Mouse (Mus musculus): ENCODE measurements around the gene Zfr2. TPM values are rescaled to one million over a fixed set of nuclear protein-coding genes. Genes with fewer than 3 reads are reported as not detected.

Gene Zfr2
- 1 to 10 TPM; 1.3 to 2.7 TPM for total RNA-seq (2023)

DNA sequence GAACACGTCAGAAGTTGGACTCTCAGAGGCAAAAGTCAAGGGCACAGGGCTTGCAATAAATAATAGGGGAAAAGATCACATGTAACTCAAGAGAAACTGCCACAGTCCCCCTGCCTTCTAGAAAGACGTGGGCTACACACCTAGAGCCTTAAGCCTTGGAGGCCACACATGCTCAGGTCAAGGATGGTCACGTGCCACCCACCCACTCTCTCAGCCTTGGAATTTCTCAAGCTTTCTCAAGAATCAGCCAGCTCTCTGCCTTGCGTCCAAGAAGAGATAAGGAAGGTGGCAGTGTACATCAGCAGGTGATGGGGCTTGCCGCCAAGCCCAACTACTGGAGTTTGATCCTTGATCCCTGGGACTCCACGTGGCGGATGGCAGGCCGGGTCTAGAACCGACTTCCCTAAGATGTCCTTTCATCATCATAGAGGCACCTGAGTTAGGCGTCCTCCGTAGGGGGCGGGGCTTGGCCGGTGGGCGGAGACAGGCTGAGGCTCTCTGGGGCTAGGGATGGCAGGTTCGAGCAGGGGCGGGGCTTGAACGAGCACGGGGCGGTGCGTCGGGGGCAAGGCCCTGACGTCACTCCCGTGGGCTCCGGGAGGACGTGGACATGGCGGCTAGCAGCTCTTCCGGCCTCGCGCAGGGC lies at the start of gene Zfr2:
Gene Zfr2, plus strand, starts transcription at position 576 of the 646 bp plus-strand sequence.

DNA sequence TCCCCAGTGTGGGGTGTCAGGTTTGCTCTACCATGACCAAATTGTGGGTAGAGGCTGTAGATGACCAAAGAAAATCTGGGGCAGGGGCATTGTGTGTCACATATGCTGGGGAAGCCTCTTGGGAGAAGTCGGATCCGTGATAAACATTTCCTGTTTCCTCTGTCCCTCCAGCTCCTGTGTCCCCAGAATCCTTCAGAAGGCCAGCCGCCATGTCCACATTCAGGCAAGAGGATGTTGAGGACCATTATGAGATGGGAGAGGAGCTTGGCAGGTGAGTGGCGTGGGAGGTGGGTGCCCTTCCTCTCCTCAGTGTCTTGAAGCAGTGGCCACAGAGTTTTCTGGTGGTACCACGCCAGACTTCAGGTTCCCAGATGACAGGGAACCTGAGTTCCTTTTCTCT lies 49.1 kb upstream of the Zfr2 start, which contains the start of gene 4930442H23Rik:
Gene 4930442H23Rik, minus strand, starts transcription at position 45 of the 400 bp plus-strand sequence.

DNA sequence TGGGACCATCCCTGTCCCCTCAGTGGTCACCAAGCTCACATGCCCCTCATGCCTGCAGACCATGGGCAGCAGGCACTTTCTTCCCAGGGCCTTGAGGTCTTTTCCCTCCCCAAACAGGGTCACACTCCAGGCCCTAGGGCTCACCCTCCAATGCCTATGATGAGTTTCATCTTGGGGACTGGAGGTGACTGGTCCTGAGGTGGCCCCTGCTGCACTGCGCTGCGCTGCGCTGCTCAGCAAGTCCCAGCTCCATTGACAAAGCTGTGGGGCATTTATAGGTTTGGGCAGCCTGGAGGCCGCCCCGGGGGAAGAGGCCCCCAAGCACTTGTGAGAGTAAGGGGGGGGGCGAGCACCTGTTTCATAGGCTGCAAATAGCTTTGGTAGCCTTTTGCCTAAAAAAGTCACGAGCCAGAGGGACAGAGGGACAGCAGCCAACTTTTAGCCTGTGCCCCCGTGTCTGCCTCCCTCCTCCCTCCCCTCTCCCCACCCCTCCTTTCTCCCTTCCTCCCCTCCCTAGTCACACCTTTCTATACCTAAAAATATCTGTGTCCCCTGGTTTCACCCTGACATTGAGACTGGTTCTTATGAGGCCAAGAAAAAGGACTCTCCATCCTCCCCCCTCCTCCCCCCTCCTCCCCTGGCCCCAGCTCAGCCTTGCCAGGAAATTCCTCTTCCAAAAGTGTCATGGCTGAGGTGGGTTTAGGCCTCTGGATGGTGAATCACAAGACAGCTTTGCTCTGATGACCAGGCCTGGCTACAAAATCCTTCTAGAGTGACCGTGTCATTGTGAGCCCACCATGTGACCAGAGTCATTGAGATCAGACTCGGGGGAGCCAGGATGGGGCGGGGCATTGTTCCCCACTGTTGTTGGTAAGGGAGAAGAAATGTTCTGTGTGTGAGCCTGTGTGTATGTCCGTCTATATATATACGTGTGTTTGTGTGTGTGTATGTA lies 30.9 kb upstream of the Zfr2 start, which contains the start of gene Nmrk2:
Gene Nmrk2, minus strand, starts transcription at position 245 of the 952 bp plus-strand sequence.

DNA sequence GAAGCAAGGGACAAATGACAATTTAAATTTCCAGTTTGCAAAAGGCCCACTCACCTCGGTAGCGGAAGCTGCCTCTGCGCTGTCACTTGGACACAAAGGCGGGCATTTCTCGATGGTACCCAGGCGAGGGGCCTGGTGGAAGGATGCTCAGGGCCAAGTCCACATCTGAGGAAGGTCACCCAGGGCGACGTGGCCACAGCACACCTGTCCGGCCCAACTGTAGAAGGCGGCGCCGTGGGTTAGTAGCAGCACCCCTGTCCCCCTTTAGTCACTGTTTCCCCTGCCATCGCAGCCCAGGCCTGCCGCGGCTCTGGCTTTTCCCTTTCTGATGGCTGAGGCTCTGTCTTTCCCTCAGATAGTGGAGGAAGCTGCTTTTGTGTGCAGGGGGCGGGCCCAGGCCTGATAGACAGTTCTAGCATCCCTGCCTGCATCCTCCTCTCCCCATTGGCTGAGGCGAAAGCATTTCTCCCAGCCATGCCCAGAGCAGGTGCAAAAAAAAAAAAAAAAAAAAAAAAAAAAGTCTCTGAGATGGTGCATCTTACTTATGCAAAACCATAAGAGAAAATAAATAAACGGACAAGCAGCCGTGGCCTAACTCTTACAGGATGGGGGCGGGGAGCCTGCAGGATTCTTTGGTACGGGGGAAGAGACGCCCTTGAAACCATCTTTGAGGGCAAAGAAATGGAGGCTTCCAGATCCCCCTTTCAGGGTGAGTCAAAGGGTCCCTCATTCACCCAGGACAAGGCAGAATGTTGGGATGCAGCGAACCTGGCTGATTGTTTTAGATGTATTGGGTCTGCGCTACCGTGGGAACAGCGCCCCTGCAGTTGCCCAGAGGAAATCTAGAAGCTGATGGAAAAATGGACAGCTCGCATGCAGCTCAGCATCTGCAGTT lies 2.3 kb upstream of the Zfr2 start, which contains the start of gene Atcay:
Gene Atcay, minus strand, starts transcription at position 396 of the 895 bp plus-strand sequence.

DNA sequence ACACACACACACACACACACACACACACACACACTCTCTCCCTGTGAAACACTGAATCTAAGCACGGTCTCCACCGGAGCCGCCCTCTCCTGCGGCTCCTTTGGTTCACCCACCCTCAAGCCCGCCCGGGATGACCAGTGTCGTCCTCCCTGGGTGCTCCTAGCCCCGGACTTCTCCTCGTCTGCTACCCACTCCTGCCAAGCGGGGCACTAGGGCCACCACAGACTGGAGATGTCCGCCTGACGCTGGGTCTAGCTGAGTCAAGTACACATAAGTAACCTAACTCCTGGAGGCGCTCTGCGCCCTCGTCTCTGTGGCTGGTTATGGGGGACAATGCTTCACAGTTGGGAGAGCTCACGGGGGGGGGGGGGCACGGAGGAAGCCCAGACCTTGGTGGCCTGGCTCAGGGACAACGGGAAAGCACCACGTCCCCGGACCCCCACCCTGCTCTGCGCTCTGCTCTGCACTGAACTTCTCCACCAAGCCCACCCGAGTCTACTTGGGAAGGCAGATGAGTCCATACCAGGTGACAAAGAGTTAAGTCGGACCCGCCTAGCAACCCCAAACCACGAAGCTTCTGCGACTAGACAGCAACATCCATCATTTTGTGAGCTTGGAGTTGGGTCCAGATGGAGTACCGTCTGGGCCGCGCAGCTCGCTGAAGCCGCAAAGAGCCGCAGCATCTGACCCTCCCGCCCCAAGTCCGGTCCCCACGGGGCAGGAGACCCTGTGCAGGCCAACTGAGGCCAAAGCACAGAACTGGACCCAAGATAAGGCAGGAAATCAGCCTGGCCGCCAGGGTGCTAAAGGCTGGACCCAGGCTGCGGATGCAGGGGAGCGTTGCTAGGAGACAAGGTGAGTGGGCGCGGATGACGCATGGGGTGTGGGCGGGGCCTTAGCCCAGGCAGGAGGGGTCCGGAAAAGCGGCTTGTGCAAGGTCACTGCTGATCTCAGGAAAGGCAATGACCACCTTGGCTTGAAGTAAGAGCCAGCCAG lies 19.8 kb downstream of the Zfr2 start, which contains the start of gene Matk:
Gene Matk, plus strand, starts transcription at position 512 of the 996 bp plus-strand sequence.

DNA sequence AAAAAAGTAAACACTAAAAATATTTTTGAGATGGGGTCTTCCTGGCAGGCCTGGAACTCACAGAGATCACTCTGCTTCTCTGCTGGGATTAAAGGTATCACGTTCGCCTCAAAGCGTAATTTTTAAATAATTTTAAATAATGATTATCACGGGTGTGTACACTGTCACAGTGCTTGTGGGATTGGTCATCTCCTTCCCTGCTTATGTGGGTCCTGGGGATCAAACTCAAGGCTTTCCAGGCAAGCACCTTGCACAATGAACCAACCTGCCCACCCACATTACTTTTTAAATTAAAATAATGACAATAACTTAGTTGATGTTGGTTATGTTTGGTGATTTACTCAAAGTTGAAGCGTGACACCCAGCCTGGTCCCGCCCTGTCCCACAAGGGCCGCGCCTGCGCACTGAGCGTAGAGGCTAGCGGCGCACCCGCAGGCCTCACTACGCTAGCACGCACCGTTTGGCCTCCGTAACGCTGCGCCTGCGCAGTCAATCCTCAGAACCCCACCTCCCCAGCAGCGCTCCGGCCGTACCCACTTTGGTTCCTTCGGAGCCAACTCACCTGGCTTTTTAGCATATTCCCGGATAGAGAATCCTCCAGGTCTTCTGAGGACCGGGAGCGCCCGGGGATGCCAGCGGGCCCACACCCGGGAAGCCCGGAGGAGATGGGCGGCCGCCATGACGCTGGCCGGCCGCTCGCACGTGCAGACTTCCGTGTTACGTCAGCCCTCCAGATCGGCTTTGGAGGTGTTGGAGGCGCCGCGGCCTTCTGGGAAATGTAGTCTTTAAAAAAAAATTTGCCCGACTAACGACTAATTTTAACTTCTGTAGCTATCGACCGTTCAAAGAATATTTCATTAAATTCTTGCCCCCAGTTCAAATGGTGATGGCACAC lies 33.5 kb downstream of the Zfr2 start, which contains the start of the genes Mrpl54 and Apba3:
Gene Mrpl54, minus strand, starts transcription at position 724 of the 895 bp plus-strand sequence.
Gene Apba3, plus strand, starts transcription at position 750 of the 895 bp plus-strand sequence.

DNA sequence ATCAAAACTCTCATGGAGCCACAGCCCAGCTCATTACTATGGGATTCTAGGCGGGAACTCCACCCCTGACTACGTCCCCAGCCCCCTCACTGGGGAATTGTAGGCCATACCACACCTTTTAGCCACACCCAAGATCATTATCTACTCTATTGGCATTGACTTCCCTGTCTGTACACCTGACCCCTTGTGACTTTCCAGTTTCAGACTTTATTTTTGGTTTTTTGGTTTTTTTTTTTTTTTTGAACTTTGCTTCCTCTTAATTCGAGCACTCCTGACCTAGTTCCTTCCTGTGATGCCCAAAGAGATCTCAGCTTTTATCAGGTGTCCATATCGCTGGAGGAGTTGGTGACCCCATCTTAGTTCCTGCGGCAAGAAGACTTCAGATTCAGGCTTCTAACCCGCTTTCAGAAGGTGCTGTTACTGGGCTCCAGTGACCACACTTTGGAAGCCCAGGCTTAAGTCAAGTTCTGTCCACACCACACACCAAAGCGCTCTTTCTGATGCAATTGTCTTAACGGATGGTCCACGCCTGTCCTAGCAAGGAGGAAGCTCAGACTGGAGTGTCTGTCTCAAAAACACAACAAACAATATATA lies 58.7 kb downstream of the Zfr2 start, which contains the start of gene Tjp3:
Gene Tjp3, minus strand, starts transcription at position 71 of the 594 bp plus-strand sequence.

DNA sequence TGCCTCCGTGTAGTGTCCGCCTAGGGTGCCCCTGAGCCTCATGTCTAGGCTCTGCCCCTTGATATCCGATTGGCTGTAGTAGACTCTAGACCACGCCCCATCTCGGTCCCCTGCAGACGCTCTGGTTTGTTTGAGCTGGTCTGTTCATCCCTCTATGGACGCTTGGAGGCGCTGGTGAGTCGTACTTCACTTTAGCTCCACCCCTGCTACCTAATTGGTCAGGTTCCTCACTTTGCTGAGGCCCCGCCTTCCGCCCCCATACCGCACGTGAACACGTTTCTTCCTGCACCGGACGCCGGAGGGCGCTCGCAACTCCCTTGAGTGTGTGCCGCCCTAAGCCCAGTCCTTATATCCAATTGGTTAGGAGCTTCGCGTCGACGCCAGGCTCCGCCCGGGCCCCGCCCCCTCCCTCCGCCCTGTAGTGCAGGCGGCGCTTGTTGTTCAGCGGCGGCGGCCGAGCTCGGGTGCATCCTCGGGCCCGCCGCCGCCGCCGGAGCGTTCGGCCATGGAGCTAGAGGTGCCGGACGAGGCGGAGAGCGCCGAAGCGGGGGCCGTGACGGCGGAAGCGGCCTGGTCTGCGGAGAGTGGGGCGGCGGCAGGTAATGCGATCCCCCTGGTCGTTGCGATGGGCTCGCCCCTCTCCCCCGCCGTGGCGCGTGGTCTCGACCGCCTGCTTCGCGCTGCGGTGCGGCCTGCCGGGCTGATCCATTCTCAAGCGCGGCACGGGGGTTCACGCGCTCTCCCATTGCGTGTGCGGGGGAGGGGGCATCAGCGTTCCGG lies 59.8 kb downstream of the Zfr2 start, which contains the start of gene Pip5k1c:
Gene Pip5k1c, plus strand, starts transcription at position 410 of the 780 bp plus-strand sequence.

Other genes with a start within 250 kb of the Zfr2 start
- gene Gng7, start 218.2 kb upstream of the Zfr2 start, total RNA-seq (2023), result under 1 TPM; 0.37 to 0.64 TPM
- gene Diras1, start 207.5 kb upstream of the Zfr2 start, total RNA-seq (2023), result not detected
- 10 to 100 TPM; 11.8 to 12.8 TPM for gene Slc39a3, start 195.7 kb upstream of the Zfr2 start, total RNA-seq (2023)
- gene Sgta, start 173.0 kb upstream of the Zfr2 start, total RNA-seq (2023), result 10 to 100 TPM; 54.7 to 57.0 TPM
- gene Thop1, start 163.1 kb upstream of the Zfr2 start, total RNA-seq (2023), result 1 to 10 TPM; 4.8 to 9.0 TPM
- not detected for gene Creb3l3, start 134.3 kb upstream of the Zfr2 start, total RNA-seq (2023)
- gene Map2k2, start 127.2 kb upstream of the Zfr2 start, total RNA-seq (2023), result 100 to 1,000 TPM; 100 to 101 TPM
- 100 to 1,000 TPM; 124 TPM for gene Zbtb7a, start 97.9 kb upstream of the Zfr2 start, total RNA-seq (2023)
- 10 to 100 TPM; 23.5 to 34.3 TPM for gene Pias4, start 65.2 kb upstream of the Zfr2 start, total RNA-seq (2023)
- 1,000 to 10,000 TPM; 1,547 to 1,607 TPM for gene Eef2, start 56.5 kb upstream of the Zfr2 start, total RNA-seq (2023)
- 10 to 100 TPM; 33.4 to 35.1 TPM for gene Dapk3, start 50.1 kb upstream of the Zfr2 start, total RNA-seq (2023)
- not detected for gene 4930442H23Rik, start 49.3 kb upstream of the Zfr2 start, total RNA-seq (2023)
- gene Nmrk2, start 31.1 kb upstream of the Zfr2 start, total RNA-seq (2023), result not detected
- gene Atcay, start 2.3 kb upstream of the Zfr2 start, total RNA-seq (2023), result not detected
- gene Matk, start 19.8 kb downstream of the Zfr2 start, total RNA-seq (2023), result 10 to 100 TPM; 42.3 to 59.6 TPM
- 10 to 100 TPM; 75.9 to 85.4 TPM for gene Mrpl54, start 33.8 kb downstream of the Zfr2 start, total RNA-seq (2023)
- 10 to 100 TPM; 42.4 to 46.0 TPM for gene Apba3, start 33.8 kb downstream of the Zfr2 start, total RNA-seq (2023)
- gene Tjp3, start 58.4 kb downstream of the Zfr2 start, total RNA-seq (2023), result 1 to 10 TPM; 1.7 to 4.5 TPM
- 100 to 1,000 TPM; 135 to 147 TPM for gene Pip5k1c, start 59.8 kb downstream of the Zfr2 start, total RNA-seq (2023)
- gene Cactin, start 87.9 kb downstream of the Zfr2 start, total RNA-seq (2023), result 10 to 100 TPM; 29.4 to 32.4 TPM
- gene Tbxa2r, start 95.6 kb downstream of the Zfr2 start, total RNA-seq (2023), result under 1 TPM in 1 of 2 experiments, not detected in 1; 0.26 TPM
- gene Gipc3, start 110.1 kb downstream of the Zfr2 start, total RNA-seq (2023), result under 1 TPM in 1 of 2 experiments, not detected in 1; 0.15 TPM
- gene Hmg20b, start 117.3 kb downstream of the Zfr2 start, total RNA-seq (2023), result 10 to 100 TPM; 71.4 to 85.8 TPM
- 10 to 100 TPM; 38.4 to 44.6 TPM for gene Mfsd12, start 124.3 kb downstream of the Zfr2 start, total RNA-seq (2023)
- gene 4930404N11Rik, start 132.7 kb downstream of the Zfr2 start, total RNA-seq (2023), result 1 to 10 TPM; 3.5 to 3.7 TPM
- 10 to 100 TPM; 33.5 to 38.0 TPM for gene Fzr1, start 145.4 kb downstream of the Zfr2 start, total RNA-seq (2023)
- 10 to 100 TPM; 31.3 to 35.2 TPM for gene Dohh, start 151.3 kb downstream of the Zfr2 start, total RNA-seq (2023)
- gene Gm48551, start 151.3 kb downstream of the Zfr2 start, total RNA-seq (2023), result 1 to 10 TPM in 1 of 2 experiments, under 1 TPM in 1; 0.97 to 1.3 TPM
- gene Gm48552, start 155.8 kb downstream of the Zfr2 start, total RNA-seq (2023), result 1 to 10 TPM; 2.3 to 3.7 TPM
- gene Smim24, start 159.9 kb downstream of the Zfr2 start, total RNA-seq (2023), result 10 to 100 TPM; 11.9 to 12.5 TPM
- gene Nfic, start 222.5 kb downstream of the Zfr2 start, total RNA-seq (2023), result 10 to 100 TPM; 71.7 to 75.6 TPM
- not detected for gene Celf5, start 249.6 kb downstream of the Zfr2 start, total RNA-seq (2023)